Mouse (Mus musculus) Patski (cell line): ENCODE measurements at regions not wholly inside any gene's neighbourhood (a gene's known extent, or its start where the extent isn't known, plus 50 kb on each side); places are given as distances from the start of the nearest gene placed in this dataset.

Source experiments
- ATAC-seq: fragments of 100-300 bp; one replicate; pipeline ENCODE4 v1.8.0; 2021
- CTCF ChIA-PET: fragments of 350-600 bp; sonication (Branson Sonifier 250); formaldehyde crosslinking; loops from one replicate; lab custom pipeline; 2022; ENCODE audit warnings: inconsistent platforms; lab: Charles Lee
- POLR2A ChIA-PET: fragments of 350-600 bp; sonication (Branson Sonifier 250); formaldehyde crosslinking; loops from one replicate; lab custom pipeline; 2022; ENCODE audit warnings: antibody characterized with exemption, inconsistent platforms; lab: Charles Lee
- DNase-seq: peaks from one replicate; pipeline ENCODE4 v3.0.0-alpha.2; 2011; ENCODE audit warnings: low read depth, low spot score
- H3K27me3 ChIP-seq: fragments of 371-371 bp; one replicate; pipeline ENCODE4 v1.5.1; 2021
- CTCF ChIP-seq: fragments of 100-300 bp; IDR thresholded peaks from one replicate; pipeline ENCODE4 v1.5.1; 2021
- in situ Hi-C: fragments of 300-500 bp; cut with MboI; formaldehyde crosslinking; loops from 3 replicates; pipeline ENCODE4 v1.11.1; 2018; ENCODE audit warnings: low pct_unique_long_range_greater_than_20kb, mixed read lengths

- in situ Hi-C loops: no loop called here
- no peak for ATAC-seq
- no peaks in the 10 kb centered on the region for H3K27me3 ChIP-seq
- DNase-seq: no peak
- TF ChIP-seq CTCF: no peak
- ChIA-PET CTCF (no interaction called here), POLR2A (no interaction called here)
These were observed 147.3 kb downstream of the Dmac1 start for GRCm38 (mm10) chr4:75130757-75131156.

- POLR2A ChIA-PET: no interaction called here
- no peak for DNase-seq
- CTCF ChIA-PET: no interaction called here
- in situ Hi-C loops: no loop called here
- TF ChIP-seq CTCF: no peak
- no peak for ATAC-seq
- no peaks in the 10 kb centered on the region for H3K27me3 ChIP-seq
These were observed 162.2 kb downstream of the Dmac1 start for GRCm38 (mm10) chr4:75115887-75116286.

- no peak for TF ChIP-seq CTCF
- POLR2A ChIA-PET: no interaction called here
- ATAC-seq: no peak
- in situ Hi-C loops: no loop called here
- no peak for DNase-seq
- H3K27me3 ChIP-seq: no peaks in the 10 kb centered on the region
- CTCF ChIA-PET: no interaction called here
These were observed 162.8 kb downstream of the Dmac1 start for GRCm38 (mm10) chr4:75115346-75115745.

- CTCF ChIA-PET: interaction anchor here (1.5 to 1.9 kb wide), 2 partner anchors 10 to 13 kb away, joined by 4 to 5 read pairs; no protein-coding TSS in a partner anchor
- POLR2A ChIA-PET: no interaction called here
- DNase-seq: no peak
- TF ChIP-seq CTCF: no peak
- no peaks in the 10 kb centered on the region for H3K27me3 ChIP-seq
- in situ Hi-C loops: no loop called here
- no peak for ATAC-seq
These were observed 212.3 kb downstream of the Dmac1 start for GRCm38 (mm10) chr4:75065782-75066181.

- CTCF ChIA-PET: no interaction called here
- ATAC-seq (no peak), DNase-seq (no peak)
- in situ Hi-C loops: no loop called here
- POLR2A ChIA-PET: no interaction called here
- H3K27me3 ChIP-seq: no peaks in the 10 kb centered on the region
- TF ChIP-seq CTCF: no peak
These were observed 214.8 kb downstream of the Dmac1 start for GRCm38 (mm10) chr4:75063275-75063674.

GRCm38 (mm10) chr4:75043510-75043909 is 234.6 kb downstream of the Dmac1 start:
- no peak for TF ChIP-seq CTCF
- no peak for DNase-seq
- no peak for ATAC-seq
- in situ Hi-C loops: no loop called here
- ChIA-PET CTCF (no interaction called here), POLR2A (no interaction called here)
- H3K27me3 ChIP-seq: no peaks in the 10 kb centered on the region

- CTCF ChIA-PET: no interaction called here
These were observed 235.5 kb downstream of the Dmac1 start for GRCm38 (mm10) chr4:75042640-75043039.

GRCm38 (mm10) chr4:75041930-75042579 is 236.1 kb downstream of the Dmac1 start:
- no peak for ATAC-seq
- no peak for TF ChIP-seq CTCF
- ChIA-PET CTCF (no interaction called here), POLR2A (interaction anchor here (0.6 kb wide), 1 partner anchor 1413 kb away, joined by 3 read pairs; no protein-coding TSS in a partner anchor)
- no peak for DNase-seq
- in situ Hi-C loops: no loop called here
- no peaks in the 10 kb centered on the region for H3K27me3 ChIP-seq

More at GRCm38 (mm10) chr4:75042640-75043039, 235.5 kb downstream of the Dmac1 start:
- POLR2A ChIA-PET: interaction anchor here (0.6 kb wide), 1 partner anchor 1412 kb away, joined by 3 read pairs; no protein-coding TSS in a partner anchor
- DNase-seq: no peak
- no peak for ATAC-seq
- in situ Hi-C loops: no loop called here
- no peaks in the 10 kb centered on the region for H3K27me3 ChIP-seq
- no peak for TF ChIP-seq CTCF
